Mouse (Mus musculus) embryonic fibroblast, embryonic 13.5 days (primary cell): Measurements from ENCODE around the gene Tmem198.

Experiments
- CTCF ChIP-seq: IDR thresholded peaks from 2 replicates; pipeline ENCODE4 v1.5.1; 2011; ENCODE audit warnings: mild to moderate bottlenecking, control low read depth, low read length, moderate library complexity, borderline replicate concordance; ENCODE audit not compliant: insufficient read depth
- POLR2A ChIP-seq: IDR thresholded peaks from 2 replicates; pipeline ENCODE4 v1.6.1; 2011; ENCODE audit warnings: low read depth, mild to moderate bottlenecking, control low read depth, low read length, moderate library complexity

DNA sequence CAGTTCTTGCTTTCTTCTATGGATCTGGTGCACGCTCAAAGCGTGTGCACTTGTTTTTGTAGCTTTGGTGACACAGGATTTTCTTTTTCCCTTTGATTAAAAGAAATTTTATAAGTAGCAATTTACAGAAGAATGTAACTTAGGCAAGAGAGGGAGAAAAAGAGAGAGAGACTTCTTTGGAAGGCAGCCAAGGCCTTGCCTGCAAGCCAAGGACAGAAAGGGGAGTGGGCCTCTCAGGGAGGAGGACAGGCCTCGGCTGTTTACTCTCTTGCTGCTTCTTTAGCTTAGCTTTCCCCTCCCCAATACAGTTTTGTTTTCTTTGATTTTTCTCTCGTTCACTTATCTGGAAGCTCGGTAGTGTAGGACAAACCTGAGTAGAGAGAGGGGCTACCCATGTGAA is 40.2 kb downstream of the Tmem198 start:
- no peak for TF ChIP-seq POLR2A
- no peak for TF ChIP-seq CTCF
